Mouse (Mus musculus): ENCODE results near the gene Rras2.

The Rras2 gene

GRCm38 (mm10) chr7:114117444-114117905 lies at the start of gene Rras2:
Rras2 (minus strand) TSS chr7:114117781.
- in situ Hi-C loops (cut with MboI, MseI), result no loop called here

DNA sequence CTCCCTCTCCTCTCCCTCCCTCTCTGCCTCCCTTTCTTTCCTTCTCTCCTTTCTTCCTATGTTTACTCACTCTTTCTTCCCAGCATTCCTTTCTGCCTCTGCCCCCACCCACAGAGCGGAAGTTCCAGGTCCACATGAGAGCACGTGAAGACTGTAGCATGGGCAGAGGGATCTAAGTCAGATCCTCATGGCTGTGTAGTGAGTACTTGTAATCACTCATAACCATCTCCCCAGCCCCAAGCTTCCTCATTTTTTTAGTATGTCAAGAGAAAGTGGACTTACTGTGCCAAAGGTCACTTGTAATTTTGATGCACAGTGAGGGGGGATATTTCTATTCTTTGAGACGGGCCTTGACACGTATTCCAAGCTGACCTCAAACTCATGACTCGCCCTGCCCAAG lies 45.4 kb upstream of the Rras2 start:
- in situ Hi-C loops (cut with MboI, MseI), result no loop called here

GRCm38 (mm10) chr7:114161101-114161500 lies 43.5 kb upstream of the Rras2 start:
- in situ Hi-C loops (cut with MboI, MseI), result no loop called here

- in situ Hi-C loops (cut with MboI, MseI), result no loop called here
These were observed 40.2 kb upstream of the Rras2 start for GRCm38 (mm10) chr7:114157716-114158278.

- in situ Hi-C loops (cut with MboI, MseI), result no loop called here
These were observed 38.8 kb upstream of the Rras2 start for GRCm38 (mm10) chr7:114156364-114156763.

GRCm38 (mm10) chr7:114155053-114155865 lies 37.7 kb upstream of the Rras2 start:
- in situ Hi-C loops (cut with MboI, MseI), result no loop called here

GRCm38 (mm10) chr7:114151036-114151780 lies 33.6 kb upstream of the Rras2 start:
- in situ Hi-C loops (cut with MboI, MseI), result no loop called here

DNA sequence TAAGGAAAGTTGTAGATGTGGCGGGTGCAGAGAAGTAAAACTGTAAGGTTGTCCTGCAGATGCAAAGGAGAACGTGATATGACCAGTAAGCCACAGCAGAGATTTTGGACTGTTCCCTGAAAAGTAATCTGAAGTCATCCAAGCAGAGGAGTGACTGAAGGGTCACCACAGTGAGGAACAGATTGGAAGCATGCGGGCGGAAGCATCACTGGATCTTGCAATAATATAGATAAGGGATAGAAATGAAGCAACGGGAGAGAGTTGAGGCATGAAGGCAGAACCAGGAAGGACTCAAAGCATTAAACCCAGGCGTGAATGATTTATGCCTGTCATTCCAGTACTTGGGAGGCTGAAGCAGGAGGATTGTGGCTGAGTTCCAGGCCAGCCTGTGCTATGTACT lies 32.0 kb upstream of the Rras2 start:
- in situ Hi-C loops (cut with MboI, MseI), result no loop called here

DNA sequence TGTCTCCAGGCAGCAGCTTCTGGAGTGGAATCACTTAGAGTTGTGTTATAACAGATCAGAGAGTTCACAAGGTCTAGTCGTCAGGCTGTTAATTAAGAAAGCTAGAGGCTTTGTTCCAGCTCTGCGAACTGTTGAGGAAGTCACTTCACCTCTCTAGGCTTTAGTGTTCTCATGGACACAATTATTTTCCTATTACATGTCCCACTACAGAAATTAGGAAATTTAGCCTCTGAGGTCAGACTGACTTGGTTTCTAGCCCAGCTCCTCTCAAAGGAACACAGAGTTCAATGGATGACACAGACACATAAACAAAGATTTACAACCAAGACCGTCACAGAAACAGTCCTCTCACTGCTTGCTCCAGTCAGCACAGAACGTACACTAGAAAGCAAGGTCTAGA lies 31.6 kb upstream of the Rras2 start:
- in situ Hi-C loops (cut with MboI, MseI), result no loop called here

GRCm38 (mm10) chr7:114145841-114146240 lies 28.3 kb upstream of the Rras2 start:
- in situ Hi-C loops (cut with MboI, MseI), result no loop called here

DNA sequence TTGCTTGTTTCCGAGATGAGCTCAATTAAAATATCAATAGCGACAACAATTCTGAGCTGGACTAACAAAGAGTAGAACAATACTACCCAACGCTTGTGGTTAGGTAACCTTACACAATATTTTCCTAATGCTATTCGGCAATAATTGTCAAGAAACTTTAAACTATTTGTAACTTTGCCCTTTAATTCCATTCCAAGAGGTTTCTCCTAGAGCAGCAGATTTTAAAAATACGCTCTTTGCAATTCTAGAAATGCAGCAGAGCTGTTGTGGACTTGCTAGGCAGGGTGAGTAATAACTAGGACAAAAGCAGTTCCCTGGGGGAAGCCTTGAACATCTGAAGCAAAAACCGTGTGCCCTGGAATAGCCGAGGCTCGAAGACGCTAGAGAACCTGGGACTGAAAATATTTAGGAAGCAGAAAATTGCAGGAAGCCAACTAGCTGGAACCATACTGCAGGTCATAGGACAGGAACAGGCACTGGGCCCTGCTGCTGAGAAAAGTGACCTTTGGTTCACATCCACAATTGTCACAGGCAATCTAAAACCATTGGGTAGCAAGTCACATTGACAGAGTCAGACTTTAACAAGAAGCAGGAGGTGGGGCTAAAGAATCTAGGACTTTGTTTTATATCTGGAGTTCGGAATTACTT lies 24.7 kb upstream of the Rras2 start:
- in situ Hi-C loops (cut with MboI, MseI), result no loop called here

GRCm38 (mm10) chr7:114140026-114140425 lies 22.4 kb upstream of the Rras2 start:
- in situ Hi-C loops (cut with MboI, MseI), result no loop called here

DNA sequence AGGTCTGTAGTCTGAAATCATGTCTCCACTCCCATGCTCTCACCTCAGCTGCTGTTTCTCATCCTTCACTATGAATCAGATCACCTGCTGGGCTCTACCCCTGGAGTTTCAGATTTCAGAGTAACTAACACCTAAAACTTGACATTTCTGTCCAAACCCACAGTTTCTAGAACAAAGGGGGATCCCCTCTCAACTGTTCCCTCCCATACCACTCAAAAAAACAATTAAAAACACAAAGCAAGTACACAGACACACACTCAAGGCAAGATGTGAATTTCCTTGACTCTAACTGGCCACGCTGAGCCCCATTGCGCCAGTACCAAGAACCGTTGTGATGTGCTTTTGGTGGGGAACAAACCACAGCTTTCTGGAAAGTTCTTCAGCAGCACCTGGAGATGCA lies 21.8 kb upstream of the Rras2 start:
- in situ Hi-C loops (cut with MboI, MseI), result no loop called here

DNA sequence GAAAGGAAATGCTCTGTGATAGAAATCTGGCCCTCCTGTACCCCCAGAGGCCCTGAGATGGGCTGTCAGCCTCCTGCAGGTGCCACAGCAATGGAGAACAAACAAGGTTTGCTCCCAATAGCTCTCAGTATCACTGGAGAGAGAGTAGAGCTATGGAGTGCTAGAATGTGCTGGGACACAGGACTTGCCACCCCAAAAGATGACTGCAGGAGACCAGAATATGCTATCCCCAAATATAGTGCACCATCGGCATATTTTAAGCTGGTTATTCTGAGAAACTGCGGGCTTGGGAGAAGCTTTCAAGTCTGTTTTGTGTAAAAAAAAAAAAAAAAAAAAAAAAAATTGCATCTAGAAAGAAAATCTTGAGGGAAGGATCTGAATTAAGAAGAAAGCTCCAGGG lies 20.7 kb upstream of the Rras2 start:
- in situ Hi-C loops (cut with MboI, MseI), result no loop called here

- in situ Hi-C loops (cut with MboI, MseI), result no loop called here
These were observed 17.6 kb upstream of the Rras2 start for GRCm38 (mm10) chr7:114135166-114135565.

- in situ Hi-C loops (cut with MboI, MseI), result no loop called here
These were observed 16.4 kb upstream of the Rras2 start for GRCm38 (mm10) chr7:114133957-114134356.

DNA sequence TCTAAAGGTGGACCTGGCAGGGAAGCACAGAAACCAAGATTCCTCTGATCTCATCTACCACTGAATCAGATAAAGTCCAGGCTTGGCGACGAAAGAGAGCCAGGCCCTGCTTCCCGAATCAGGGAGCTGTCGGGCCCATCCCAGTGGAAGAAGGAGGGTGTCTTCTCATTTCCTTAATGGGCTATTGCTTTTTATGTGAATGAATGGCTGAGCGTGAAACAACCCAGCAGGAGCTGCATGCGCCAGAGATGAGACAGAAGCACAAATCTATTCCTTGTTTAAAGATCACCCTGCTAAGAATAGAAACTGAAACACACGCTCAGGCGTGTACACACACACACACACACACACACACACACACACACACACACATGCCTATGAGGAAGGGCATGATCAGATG lies 14.7 kb upstream of the Rras2 start:
- in situ Hi-C loops (cut with MboI, MseI), result no loop called here

DNA sequence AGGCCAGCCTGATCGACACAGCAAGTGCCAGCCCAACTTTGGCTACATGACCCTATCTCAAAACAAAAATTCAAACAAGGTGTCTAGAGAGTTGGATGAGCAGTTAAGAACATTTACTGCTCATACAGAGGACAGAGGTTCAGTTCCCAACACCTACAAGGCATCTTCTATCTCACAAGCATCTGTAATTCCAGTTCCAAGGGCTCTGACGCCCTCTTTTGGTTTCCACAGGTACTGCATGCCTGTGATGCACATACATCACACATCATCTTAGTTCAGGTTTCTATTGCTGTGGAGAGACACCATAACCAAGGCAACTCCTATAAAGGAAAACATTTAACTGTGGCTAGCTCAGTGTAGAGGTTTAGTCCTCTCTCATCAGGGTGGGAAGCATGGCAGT lies 11.7 kb upstream of the Rras2 start:
- in situ Hi-C loops (cut with MboI, MseI), result no loop called here

DNA sequence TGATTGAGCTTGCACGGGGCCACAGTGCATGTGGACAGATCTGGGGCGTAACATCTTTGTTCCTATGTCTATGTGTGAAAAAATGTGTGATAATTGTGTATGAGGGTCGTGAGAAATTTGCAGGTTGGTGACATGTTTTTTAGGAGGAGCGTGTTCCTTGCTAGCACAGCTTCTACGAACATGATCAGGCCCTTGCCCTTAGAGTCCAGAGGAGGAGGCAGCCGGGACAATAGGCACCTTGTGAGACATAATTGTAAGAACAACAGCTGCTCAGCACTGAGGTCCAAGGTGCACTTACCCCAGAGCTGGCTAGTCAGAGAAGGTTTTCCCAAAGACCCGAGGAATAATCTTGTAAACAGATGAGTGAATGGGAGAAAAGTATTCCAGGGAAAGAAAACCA lies 599 bp upstream of the Rras2 start:
- in situ Hi-C loops (cut with MboI, MseI), result no loop called here

GRCm38 (mm10) chr7:114116711-114117351 lies 750 bp downstream of the Rras2 start:
- in situ Hi-C loops (cut with MboI, MseI), result no loop called here

GRCm38 (mm10) chr7:114115961-114116360 lies 1.6 kb downstream of the Rras2 start:
- in situ Hi-C loops (cut with MboI, MseI), result no loop called here

- in situ Hi-C loops (cut with MboI, MseI), result no loop called here
These were observed 2.6 kb downstream of the Rras2 start for GRCm38 (mm10) chr7:114114976-114115375.
